Mouse (Mus musculus): Measurements from ENCODE around the gene Tubg2. TPM values are rescaled to one million over a fixed set of nuclear protein-coding genes. Genes with fewer than 3 reads are reported as not detected.
"Not testable (repeated sequence)": the region's sequence is repeated elsewhere in the genome, so short reads cannot be mapped to it uniquely, and the experiment has no call there.

Gene Tubg2
- polyA plus RNA-seq, 1 experiment from 2014 or later = 6.3 TPM

- H3K27me3 ChIP-seq; H3K4me3 ChIP-seq (replicated peaks); H3K9me3 ChIP-seq; ATAC-seq (ENCODE audit: insufficient number of reproducible peaks, insufficient read depth, low FRiP score, low TSS enrichment, low read depth); H3K4me2 ChIP-seq; H3K9ac ChIP-seq (replicated peaks); H3K27ac ChIP-seq: not testable (repeated sequence)
- 93% methylated on average over 8 of the region's 8 CpGs for WGBS
- H3K4me1 ChIP-seq (replicated peaks) = peaks cover 11% of the 10 kb centered on the region
- peaks cover 63% of the 10 kb centered on the region for H3K36me3 ChIP-seq
These were observed 31.2 kb upstream of the Tubg2 start for GRCm38 (mm10) chr11:101124494-101124893.

GRCm38 (mm10) chr11:101125008-101125407 lies 30.7 kb upstream of the Tubg2 start:
- not testable (repeated sequence) for H3K4me2 ChIP-seq; H3K9ac ChIP-seq (replicated peaks); ATAC-seq (ENCODE audit: insufficient number of reproducible peaks, insufficient read depth, low FRiP score, low TSS enrichment, low read depth); H3K27ac ChIP-seq; H3K9me3 ChIP-seq; H3K27me3 ChIP-seq; H3K4me3 ChIP-seq (replicated peaks)
- Histone ChIP-seq H3K4me1 (replicated peaks) (peaks cover 13% of the 10 kb centered on the region), H3K36me3 (peaks cover 63% of the 10 kb centered on the region)
- WGBS = 96% methylated on average over 9 of the region's 9 CpGs

- 89% methylated on average over 1 of the region's 1 CpGs for WGBS
- Histone ChIP-seq H3K4me1 (replicated peaks) (0 out of 2 replicates have a peak, but pooled peaks cover 3% of the 10 kb centered on the region), H3K9me3 (peaks cover 9% of the 10 kb centered on the region; the same call in 1 of the 2 replicates), H3K27ac (no peak overlapping the region), H3K27me3 (no peaks in the 10 kb centered on the region), H3K4me2 (no peak overlapping the region), H3K9ac (replicated peaks) (no peak overlapping the region), H3K36me3 (peaks cover 54% of the 10 kb centered on the region), H3K4me3 (replicated peaks) (no peak overlapping the region)
- no peak for ATAC-seq (ENCODE audit: insufficient number of reproducible peaks, insufficient read depth, low FRiP score, low TSS enrichment, low read depth)
These were observed 28.6 kb upstream of the Tubg2 start for GRCm38 (mm10) chr11:101127075-101127474.

GRCm38 (mm10) chr11:101128996-101129577 lies 26.6 kb upstream of the Tubg2 start:
- ATAC-seq (ENCODE audit: insufficient number of reproducible peaks, insufficient read depth, low FRiP score, low TSS enrichment, low read depth) = no peak
- 85% methylated on average over 11 of the region's 11 CpGs for WGBS
- H3K4me2 ChIP-seq = no peak overlapping the region
- H3K4me3 ChIP-seq (replicated peaks) = no peak overlapping the region
- H3K4me1 ChIP-seq (replicated peaks) = 0 out of 2 replicates have a peak, but pooled peaks cover 3% of the 10 kb centered on the region
- H3K9ac ChIP-seq (replicated peaks) = no peak overlapping the region
- H3K27me3 ChIP-seq = no peaks in the 10 kb centered on the region
- H3K9me3 ChIP-seq = peaks cover 9% of the 10 kb centered on the region; the same call in 1 of the 2 replicates
- H3K27ac ChIP-seq = no peak overlapping the region
- peaks cover 34% of the 10 kb centered on the region for H3K36me3 ChIP-seq

GRCm38 (mm10) chr11:101130056-101130756 lies 25.5 kb upstream of the Tubg2 start:
- Histone ChIP-seq H3K4me3 (replicated peaks) (no peak overlapping the region), H3K4me2 (no peak overlapping the region), H3K9ac (replicated peaks) (no peak overlapping the region), H3K27ac (no peak overlapping the region), H3K36me3 (peaks cover 24% of the 10 kb centered on the region), H3K9me3 (peaks cover 9% of the 10 kb centered on the region; the same call in 1 of the 2 replicates), H3K4me1 (replicated peaks) (0 out of 2 replicates have a peak, but pooled peaks cover 3% of the 10 kb centered on the region), H3K27me3 (no peaks in the 10 kb centered on the region)
- 43% methylated on average over 18 of the region's 18 CpGs for WGBS
- no peak for ATAC-seq (ENCODE audit: insufficient number of reproducible peaks, insufficient read depth, low FRiP score, low TSS enrichment, low read depth)

- 0 out of 2 replicates have a peak, but pooled peaks cover 3% of the 10 kb centered on the region for H3K4me1 ChIP-seq (replicated peaks)
- ATAC-seq (ENCODE audit: insufficient number of reproducible peaks, insufficient read depth, low FRiP score, low TSS enrichment, low read depth) = no peak
- peaks cover 9% of the 10 kb centered on the region; the same call in 1 of the 2 replicates for H3K9me3 ChIP-seq
- H3K27ac ChIP-seq = no peak overlapping the region
- H3K4me3 ChIP-seq (replicated peaks) = no peak overlapping the region
- no peak overlapping the region for H3K4me2 ChIP-seq
- WGBS = 88% methylated on average over 2 of the region's 2 CpGs
- no peak overlapping the region for H3K9ac ChIP-seq (replicated peaks)
- H3K27me3 ChIP-seq = no peaks in the 10 kb centered on the region
- H3K36me3 ChIP-seq = peaks cover 14% of the 10 kb centered on the region
These were observed 24.5 kb upstream of the Tubg2 start for GRCm38 (mm10) chr11:101131187-101131586.

- 91% methylated on average over 6 of the region's 6 CpGs for WGBS
- no peak for ATAC-seq (ENCODE audit: insufficient number of reproducible peaks, insufficient read depth, low FRiP score, low TSS enrichment, low read depth)
- peaks cover 9% of the 10 kb centered on the region for H3K36me3 ChIP-seq
These were observed 24.0 kb upstream of the Tubg2 start for GRCm38 (mm10) chr11:101131701-101132100.

GRCm38 (mm10) chr11:101133037-101133436 lies 22.7 kb upstream of the Tubg2 start:
- H3K27ac ChIP-seq = no peak overlapping the region
- H3K4me2 ChIP-seq = no peak overlapping the region
- H3K36me3 ChIP-seq = no peaks in the 10 kb centered on the region
- H3K27me3 ChIP-seq = no peaks in the 10 kb centered on the region
- ATAC-seq (ENCODE audit: insufficient number of reproducible peaks, insufficient read depth, low FRiP score, low TSS enrichment, low read depth) = no peak
- WGBS = 79% methylated on average over 12 of the region's 12 CpGs
- H3K4me3 ChIP-seq (replicated peaks) = no peak overlapping the region
- H3K9me3 ChIP-seq = no peaks in the 10 kb centered on the region
- H3K4me1 ChIP-seq (replicated peaks) = 0 out of 2 replicates have a peak, but pooled peaks cover 3% of the 10 kb centered on the region
- H3K9ac ChIP-seq (replicated peaks) = no peak overlapping the region

More at GRCm38 (mm10) chr11:101131701-101132100, 24.0 kb upstream of the Tubg2 start:
- H3K4me1 ChIP-seq (replicated peaks) = 0 out of 2 replicates have a peak, but pooled peaks cover 3% of the 10 kb centered on the region
- no peak overlapping the region for H3K27ac ChIP-seq
- H3K9ac ChIP-seq (replicated peaks) = no peak overlapping the region
- peaks cover 7% of the 10 kb centered on the region; the same call in 1 of the 2 replicates for H3K9me3 ChIP-seq
- H3K4me3 ChIP-seq (replicated peaks) = no peak overlapping the region
- no peaks in the 10 kb centered on the region for H3K27me3 ChIP-seq
- no peak overlapping the region for H3K4me2 ChIP-seq

GRCm38 (mm10) chr11:101134217-101134865 lies 21.4 kb upstream of the Tubg2 start:
- no peak for ATAC-seq (ENCODE audit: insufficient number of reproducible peaks, insufficient read depth, low FRiP score, low TSS enrichment, low read depth)
- Histone ChIP-seq H3K4me1 (replicated peaks) (0 out of 2 replicates have a peak, but pooled peaks cover 3% of the 10 kb centered on the region), H3K27ac (no peak overlapping the region), H3K9ac (replicated peaks) (no peak overlapping the region), H3K36me3 (no peaks in the 10 kb centered on the region), H3K4me2 (no peak overlapping the region), H3K9me3 (no peaks in the 10 kb centered on the region), H3K27me3 (peaks cover 6% of the 10 kb centered on the region; the same call in 1 of the 2 replicates), H3K4me3 (replicated peaks) (no peak overlapping the region)
- WGBS = 79% methylated on average over 13 of the region's 13 CpGs

GRCm38 (mm10) chr11:101137000-101137399 lies 18.7 kb upstream of the Tubg2 start:
- Histone ChIP-seq H3K4me3 (replicated peaks) (no peak overlapping the region), H3K4me2 (no peak overlapping the region), H3K27ac (no peak overlapping the region), H3K4me1 (replicated peaks) (peaks cover 15% of the 10 kb centered on the region), H3K27me3 (peaks cover 26% of the 10 kb centered on the region), H3K9ac (replicated peaks) (no peak overlapping the region), H3K9me3 (no peaks in the 10 kb centered on the region), H3K36me3 (no peaks in the 10 kb centered on the region)
- no peak for ATAC-seq (ENCODE audit: insufficient number of reproducible peaks, insufficient read depth, low FRiP score, low TSS enrichment, low read depth)
- 84% methylated on average over 7 of the region's 7 CpGs for WGBS

GRCm38 (mm10) chr11:101138536-101139181 lies 17.0 kb upstream of the Tubg2 start:
- H3K27me3 ChIP-seq = peaks cover 26% of the 10 kb centered on the region
- no peaks in the 10 kb centered on the region for H3K9me3 ChIP-seq
- H3K9ac ChIP-seq (replicated peaks) = no peak overlapping the region
- WGBS = 21% methylated on average over 15 of the region's 15 CpGs
- H3K4me2 ChIP-seq = peak overlapping the region; percentile 41
- H3K27ac ChIP-seq = no peak overlapping the region
- no peak for ATAC-seq (ENCODE audit: insufficient number of reproducible peaks, insufficient read depth, low FRiP score, low TSS enrichment, low read depth)
- peaks cover 17% of the 10 kb centered on the region for H3K4me1 ChIP-seq (replicated peaks)
- H3K36me3 ChIP-seq = no peaks in the 10 kb centered on the region
- H3K4me3 ChIP-seq (replicated peaks) = peak overlapping the region; percentile 12
